Mouse (Mus musculus): ENCODE results near the gene Tigar. TPM values are rescaled to one million over a fixed set of nuclear protein-coding genes. Genes with fewer than 3 reads are reported as not detected.

Tigar gene
- polyA plus RNA-seq, 1 experiment from 2014 or later, result 2.9 TPM

DNA sequence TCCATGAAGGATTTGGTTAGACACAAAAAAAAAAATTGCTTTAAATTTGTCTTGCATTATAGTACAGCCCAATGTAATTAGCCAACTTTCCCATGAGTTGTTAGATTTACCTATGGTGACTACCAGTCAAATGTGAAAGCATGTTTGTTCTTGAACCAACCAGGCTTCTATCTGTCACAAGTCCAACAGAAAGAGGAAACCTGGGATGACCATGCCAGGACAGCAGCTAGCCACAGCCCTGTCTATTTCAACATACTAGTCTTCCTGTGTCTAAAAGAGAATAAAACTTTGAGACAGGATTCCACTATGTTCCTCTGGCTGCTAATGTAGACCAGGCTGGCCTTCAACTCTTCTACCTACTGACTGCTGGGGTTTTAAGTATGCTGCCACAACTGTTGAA is 1.9 kb downstream of the Tigar start:
- Histone ChIP-seq H3K27ac (no peak overlapping the region), H3K36me3 (no peaks in the 10 kb centered on the region), H3K4me3 (replicated peaks) (no peak overlapping the region), H3K9me3 (no peaks in the 10 kb centered on the region), H3K9ac (no peak overlapping the region), H3K27me3 (replicated peaks) (no peaks in the 10 kb centered on the region), H3K4me1 (no peaks in the 10 kb centered on the region), H3K4me2 (no peak overlapping the region)
- no peak for ATAC-seq (ENCODE audit: insufficient read depth, low FRiP score, low read depth)

GRCm38 (mm10) chr6:127106726-127107125 is 2.6 kb downstream of the Tigar start:
- ATAC-seq (ENCODE audit: insufficient read depth, low FRiP score, low read depth), result no peak
- Histone ChIP-seq H3K27me3 (replicated peaks) (no peaks in the 10 kb centered on the region), H3K4me2 (no peak overlapping the region), H3K4me1 (no peaks in the 10 kb centered on the region), H3K9ac (no peak overlapping the region), H3K9me3 (no peaks in the 10 kb centered on the region), H3K27ac (no peak overlapping the region), H3K36me3 (no peaks in the 10 kb centered on the region), H3K4me3 (replicated peaks) (no peak overlapping the region)
- WGBS, result 40% methylated on average over 5 of the region's 5 CpGs

GRCm38 (mm10) chr6:127106189-127106588 is 3.2 kb downstream of the Tigar start:
- Histone ChIP-seq H3K27me3 (replicated peaks) (no peaks in the 10 kb centered on the region), H3K9ac (no peak overlapping the region), H3K4me1 (no peaks in the 10 kb centered on the region), H3K4me2 (no peak overlapping the region), H3K4me3 (replicated peaks) (no peak overlapping the region), H3K36me3 (no peaks in the 10 kb centered on the region), H3K9me3 (no peaks in the 10 kb centered on the region), H3K27ac (no peak overlapping the region)
- 52% methylated on average over 5 of the region's 5 CpGs for WGBS
- ATAC-seq (ENCODE audit: insufficient read depth, low FRiP score, low read depth), result no peak

GRCm38 (mm10) chr6:127105107-127105506 is 4.2 kb downstream of the Tigar start:
- no peak overlapping the region for H3K4me2 ChIP-seq
- H3K4me3 ChIP-seq (replicated peaks), result no peak overlapping the region
- H3K36me3 ChIP-seq, result no peaks in the 10 kb centered on the region
- no peaks in the 10 kb centered on the region for H3K4me1 ChIP-seq
- H3K27ac ChIP-seq, result no peak overlapping the region
- no peaks in the 10 kb centered on the region for H3K27me3 ChIP-seq (replicated peaks)
- WGBS, result 61% methylated on average over 6 of the region's 6 CpGs
- no peak for ATAC-seq (ENCODE audit: insufficient read depth, low FRiP score, low read depth)
- H3K9me3 ChIP-seq, result no peaks in the 10 kb centered on the region
- H3K9ac ChIP-seq, result no peak overlapping the region

DNA sequence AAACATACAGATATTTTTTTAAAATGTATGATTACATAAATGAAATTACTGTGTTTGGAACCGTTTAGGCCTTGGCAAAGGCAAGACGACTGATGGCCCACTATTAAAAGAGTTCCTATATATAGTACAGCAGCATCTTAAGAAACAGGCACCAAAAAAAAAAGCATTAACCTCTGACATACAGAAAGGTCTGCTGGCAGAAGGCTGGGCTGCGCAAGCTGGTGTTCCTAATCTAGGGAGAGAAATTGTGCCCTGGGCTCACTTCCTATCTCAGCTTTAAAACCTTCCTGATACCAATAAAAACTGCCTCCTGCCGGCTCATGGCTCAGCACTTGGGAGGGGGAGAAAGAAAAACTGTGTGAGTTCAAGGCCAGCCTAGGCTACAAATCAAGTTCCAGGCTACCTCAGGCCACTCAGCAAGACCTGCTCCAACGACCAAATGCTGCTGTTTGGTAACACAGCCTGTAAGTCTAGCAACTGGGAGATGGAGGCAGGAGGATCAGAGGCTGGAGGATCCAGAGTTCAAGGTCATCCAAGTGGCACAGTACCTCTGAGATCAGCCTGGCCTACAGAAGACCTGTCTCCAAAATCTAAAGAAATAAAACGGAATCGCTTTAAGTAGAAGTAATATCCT is 4.8 kb downstream of the Tigar start:
- Histone ChIP-seq H3K27me3 (replicated peaks) (no peaks in the 10 kb centered on the region), H3K36me3 (no peaks in the 10 kb centered on the region), H3K4me2 (no peak overlapping the region), H3K27ac (no peak overlapping the region), H3K4me3 (replicated peaks) (no peak overlapping the region), H3K9me3 (no peaks in the 10 kb centered on the region), H3K4me1 (no peaks in the 10 kb centered on the region), H3K9ac (no peak overlapping the region)
- WGBS, result 79% methylated on average over 7 of the region's 7 CpGs
- no peak for ATAC-seq (ENCODE audit: insufficient read depth, low FRiP score, low read depth)

DNA sequence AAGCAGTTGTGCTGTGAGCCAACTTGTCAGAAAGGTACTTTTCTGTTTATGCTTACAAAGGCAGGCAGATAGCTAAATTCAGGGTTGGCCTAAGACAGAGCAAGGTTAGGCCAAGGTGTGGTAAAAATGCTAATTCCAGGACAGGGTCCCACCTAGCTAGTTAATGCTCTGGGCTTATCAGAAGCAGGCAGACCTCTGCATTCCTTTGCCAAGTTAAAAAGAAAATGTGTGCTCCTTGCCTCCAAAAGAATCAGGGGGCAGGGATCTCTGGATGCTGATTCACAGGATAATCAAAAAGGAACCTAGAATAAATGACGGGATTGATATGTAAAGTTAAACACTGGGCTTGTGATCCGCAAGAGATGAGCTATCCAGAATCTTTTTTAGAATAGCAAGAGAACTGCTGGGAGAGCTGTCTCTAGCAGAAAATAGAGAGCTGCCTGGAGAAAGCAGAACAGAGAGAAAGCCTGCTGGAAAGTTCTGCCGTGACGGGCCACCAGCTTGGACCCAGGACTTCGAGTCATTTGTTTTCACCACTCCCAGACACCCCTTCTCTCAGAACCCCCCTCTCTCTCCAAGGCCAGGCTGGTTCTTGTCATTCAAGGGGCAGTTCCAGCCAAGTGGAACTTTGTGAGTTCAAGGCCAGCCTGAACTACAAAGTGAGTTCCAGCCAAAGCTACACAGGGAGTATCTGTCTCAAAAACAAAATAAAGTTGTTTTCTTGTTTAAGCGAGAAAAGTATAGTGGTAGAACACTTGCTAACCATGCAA is 5.7 kb downstream of the Tigar start:
- no peak overlapping the region for H3K4me3 ChIP-seq (replicated peaks)
- H3K36me3 ChIP-seq, result no peaks in the 10 kb centered on the region
- WGBS, result 85% methylated on average over 6 of the region's 6 CpGs
- no peaks in the 10 kb centered on the region for H3K9me3 ChIP-seq
- no peak for ATAC-seq (ENCODE audit: insufficient read depth, low FRiP score, low read depth)
- no peak overlapping the region for H3K4me2 ChIP-seq
- no peaks in the 10 kb centered on the region for H3K27me3 ChIP-seq (replicated peaks)
- H3K4me1 ChIP-seq, result no peaks in the 10 kb centered on the region
- H3K27ac ChIP-seq, result no peak overlapping the region
- H3K9ac ChIP-seq, result no peak overlapping the region

DNA sequence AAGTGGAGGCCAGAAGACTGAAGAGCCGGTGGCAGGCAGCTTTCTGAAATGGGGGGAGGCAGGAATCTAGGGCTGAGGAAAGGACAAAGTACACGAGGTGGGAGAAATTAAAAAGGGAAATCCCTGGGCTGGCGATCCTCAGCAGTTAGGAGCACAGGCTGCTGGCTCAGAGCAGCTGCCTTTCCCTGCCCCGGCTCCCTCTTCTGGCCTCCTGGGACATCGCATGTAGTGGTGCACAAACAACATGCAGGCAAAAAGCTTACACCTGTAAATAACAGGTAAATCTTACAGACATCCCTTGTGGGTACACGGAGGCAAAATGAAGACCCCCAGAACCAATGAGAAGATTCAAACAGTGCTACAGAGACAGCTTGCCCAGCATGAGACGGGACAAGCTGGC is 14.8 kb downstream of the Tigar start:
- WGBS, result 58% methylated on average over 7 of the region's 7 CpGs
- Histone ChIP-seq H3K9me3 (no peaks in the 10 kb centered on the region), H3K9ac (no peak overlapping the region), H3K4me1 (no peaks in the 10 kb centered on the region), H3K36me3 (peaks cover 3% of the 10 kb centered on the region), H3K4me2 (no peak overlapping the region), H3K27me3 (replicated peaks) (no peaks in the 10 kb centered on the region), H3K4me3 (replicated peaks) (no peak overlapping the region), H3K27ac (no peak overlapping the region)
- ATAC-seq (ENCODE audit: insufficient read depth, low FRiP score, low read depth), result peak; percentile 39; the same call in 1 of the 2 replicates

- H3K4me2 ChIP-seq, result no peak overlapping the region
- H3K4me1 ChIP-seq, result no peaks in the 10 kb centered on the region
- no peak for ATAC-seq (ENCODE audit: insufficient read depth, low FRiP score, low read depth)
- no peaks in the 10 kb centered on the region for H3K9me3 ChIP-seq
- no peaks in the 10 kb centered on the region; the same call in 1 of the 2 replicates for H3K36me3 ChIP-seq
- 63% methylated on average over 4 of the region's 4 CpGs for WGBS
- no peak overlapping the region for H3K9ac ChIP-seq
- H3K27ac ChIP-seq, result no peak overlapping the region
- no peak overlapping the region for H3K4me3 ChIP-seq (replicated peaks)
- 0 out of 2 replicates have a peak, but pooled peaks cover 2% of the 10 kb centered on the region for H3K27me3 ChIP-seq (replicated peaks)
Measured at GRCm38 (mm10) chr6:127086739-127087138, 22.6 kb downstream of the Tigar start.

- peaks cover 5% of the 10 kb centered on the region; the same call in 1 of the 2 replicates for H3K4me1 ChIP-seq
- H3K9ac ChIP-seq, result no peak overlapping the region
- peaks cover 29% of the 10 kb centered on the region for H3K27me3 ChIP-seq (replicated peaks)
- ATAC-seq (ENCODE audit: insufficient read depth, low FRiP score, low read depth), result no peak
- H3K27ac ChIP-seq, result no peak overlapping the region
- no peaks in the 10 kb centered on the region for H3K9me3 ChIP-seq
- WGBS, result 73% methylated on average over 6 of the region's 6 CpGs
- no peak overlapping the region for H3K4me3 ChIP-seq (replicated peaks)
- no peaks in the 10 kb centered on the region for H3K36me3 ChIP-seq
- H3K4me2 ChIP-seq, result no peak overlapping the region
Measured at GRCm38 (mm10) chr6:127081820-127082219, 27.5 kb downstream of the Tigar start.

- peak; percentile 58; the same call in 1 of the 2 replicates for ATAC-seq (ENCODE audit: insufficient read depth, low FRiP score, low read depth)
- no peaks in the 10 kb centered on the region for H3K9me3 ChIP-seq
- peak overlapping the region; percentile 98 for H3K4me2 ChIP-seq
- no peaks in the 10 kb centered on the region for H3K36me3 ChIP-seq
- H3K27me3 ChIP-seq (replicated peaks), result peaks cover 29% of the 10 kb centered on the region
- no peak overlapping the region for H3K27ac ChIP-seq
- H3K9ac ChIP-seq, result 0 out of 2 replicates have a peak overlapping the region, but pooled peaks have one; percentile 29
- H3K4me3 ChIP-seq (replicated peaks), result peak overlapping the region; percentile 52
- H3K4me1 ChIP-seq, result peaks cover 5% of the 10 kb centered on the region; the same call in 1 of the 2 replicates
- WGBS, result 2% methylated on average over 59 of the region's 59 CpGs
Measured at GRCm38 (mm10) chr6:127079867-127080731, 29.3 kb downstream of the Tigar start.

DNA sequence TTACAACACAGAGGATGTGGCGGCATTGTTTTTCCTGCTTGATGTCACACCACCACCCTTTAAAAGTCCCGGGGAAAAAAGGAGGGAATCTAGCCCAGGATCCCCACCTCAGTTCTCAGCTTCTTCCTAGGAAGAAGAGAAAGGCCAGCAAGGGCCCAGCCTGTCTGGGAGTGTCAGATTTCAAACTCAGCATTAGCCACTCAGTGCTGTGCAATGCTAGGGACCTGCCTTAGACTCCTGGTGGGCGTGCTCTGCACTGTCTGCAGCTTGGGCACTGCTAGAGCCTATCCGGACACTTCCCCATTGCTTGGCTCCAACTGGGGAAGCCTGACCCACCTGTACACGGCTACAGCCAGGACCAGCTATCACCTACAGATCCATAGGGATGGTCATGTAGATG is 36.5 kb downstream of the Tigar start, which contains the start of gene Fgf23:
Gene Fgf23, plus strand, starts transcription at position 86 of the 400 bp plus-strand sequence.
- Histone ChIP-seq H3K27ac (no peak within 1 kb of the TSS; the same call in 1 of the 2 replicates), H3K4me2 (peak within 1 kb of the TSS; percentile 9; the same call in 1 of the 2 replicates), H3K4me1 (no peaks in the 10 kb centered on the region), H3K36me3 (no peaks in the 10 kb centered on the region), H3K27me3 (replicated peaks) (no peaks in the 10 kb centered on the region), H3K9me3 (no peaks in the 10 kb centered on the region), H3K9ac (no peak within 1 kb of the TSS), H3K4me3 (replicated peaks) (no peak within 1 kb of the TSS)
- ATAC-seq (ENCODE audit: insufficient read depth, low FRiP score, low read depth), result peak; percentile 88
- 10% methylated on average over 5 of the region's 5 CpGs for WGBS

Measured in stomach, embryonic 15.5 days (tissue).